Mouse (Mus musculus) granulocyte monocyte progenitor cell, adult 5-6 weeks (primary cell): Measurements from ENCODE around the gene Eif4g1. TPM values are rescaled to one million over a fixed set of nuclear protein-coding genes. Genes with fewer than 3 reads are reported as not detected.
"Not testable (repeated sequence)": the region's sequence is repeated elsewhere in the genome, so short reads cannot be mapped to it uniquely, and the experiment has no call there.

ENCODE experiments used
- ATAC-seq: replicated peaks from 2 replicates; pipeline ENCODE4 v1.8.0; 2016; ENCODE audit warnings: mild to moderate bottlenecking, moderate TSS enrichment, inconsistent platforms; ENCODE audit not compliant: poor library complexity, severe bottlenecking
- total RNA-seq, 2 experiments: library from RNA; stranded (forward) in 1 of 2; stranded (reverse) in 1 of 2; fragments of 200-712, 200-1000 nt in 1 of 2; fragments of >200 nt in 1 of 2; fragmentation: Nextera tagmentation in 1 of 2; gene quantifications; 2 replicates each; pipeline ENCODE4 v1.2.3; 2014 to 2017

The Eif4g1 gene
- total RNA-seq (2014; fragmentation: Nextera tagmentation), result 242 and 249 TPM in 2 replicates
- 312 and 346 TPM in 2 replicates for total RNA-seq (2017)

GRCm38 (mm10) chr16:20668013-20668412 is at the start of gene Eif4g1:
Eif4g1 (plus strand) TSS chr16:20668313.
- not testable (repeated sequence) for ATAC-seq

DNA sequence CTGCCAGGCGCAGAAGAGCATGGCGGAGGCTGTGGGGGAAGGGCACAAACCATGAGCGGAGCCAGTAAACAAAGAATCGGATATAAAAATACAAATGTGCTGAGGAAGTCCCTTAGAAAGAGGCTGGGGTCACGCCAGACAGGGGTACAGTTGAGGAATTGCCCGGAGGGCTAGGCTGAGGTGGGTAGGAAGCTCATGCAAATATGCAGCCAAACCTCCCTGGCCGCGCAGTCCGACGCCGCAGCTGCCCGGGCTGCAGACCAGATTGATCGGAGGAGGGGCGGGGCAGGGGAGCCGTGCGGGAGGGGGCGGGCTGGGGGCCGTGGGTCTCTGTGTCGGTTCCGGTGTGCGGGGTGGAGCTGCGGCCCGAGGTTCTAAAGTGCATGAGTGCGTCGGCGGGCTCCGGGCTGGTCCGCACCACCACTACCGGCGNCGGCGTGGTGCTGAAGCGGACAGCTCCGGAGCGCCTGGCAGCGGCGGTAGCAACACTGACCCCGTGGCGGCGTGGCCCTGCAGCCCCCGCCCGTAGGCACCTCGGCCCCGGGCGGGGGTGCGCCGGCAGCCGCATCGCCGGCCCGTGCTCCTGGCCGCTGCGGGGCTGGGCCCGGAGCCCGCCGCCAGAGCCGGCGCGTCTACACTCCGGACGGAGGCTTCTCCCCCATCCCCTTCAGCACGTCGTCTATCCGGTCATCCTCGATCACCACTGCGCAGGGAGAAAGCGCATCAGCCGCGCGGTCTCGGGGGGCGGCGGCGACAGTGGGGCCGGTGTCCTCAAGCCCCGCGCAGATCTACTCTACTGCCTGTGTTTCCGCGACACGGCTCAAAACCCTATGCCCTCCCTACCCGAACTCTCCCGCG is 48.3 kb upstream of the Eif4g1 start:
- peak; percentile 54 for ATAC-seq

GRCm38 (mm10) chr16:20620399-20620735 is 47.7 kb upstream of the Eif4g1 start:
- ATAC-seq, result no peak

- 0 out of 2 replicates have a peak, but pooled peaks have one; percentile 1 for ATAC-seq
Observed at GRCm38 (mm10) chr16:20620751-20621190, 47.3 kb upstream of the Eif4g1 start.

DNA sequence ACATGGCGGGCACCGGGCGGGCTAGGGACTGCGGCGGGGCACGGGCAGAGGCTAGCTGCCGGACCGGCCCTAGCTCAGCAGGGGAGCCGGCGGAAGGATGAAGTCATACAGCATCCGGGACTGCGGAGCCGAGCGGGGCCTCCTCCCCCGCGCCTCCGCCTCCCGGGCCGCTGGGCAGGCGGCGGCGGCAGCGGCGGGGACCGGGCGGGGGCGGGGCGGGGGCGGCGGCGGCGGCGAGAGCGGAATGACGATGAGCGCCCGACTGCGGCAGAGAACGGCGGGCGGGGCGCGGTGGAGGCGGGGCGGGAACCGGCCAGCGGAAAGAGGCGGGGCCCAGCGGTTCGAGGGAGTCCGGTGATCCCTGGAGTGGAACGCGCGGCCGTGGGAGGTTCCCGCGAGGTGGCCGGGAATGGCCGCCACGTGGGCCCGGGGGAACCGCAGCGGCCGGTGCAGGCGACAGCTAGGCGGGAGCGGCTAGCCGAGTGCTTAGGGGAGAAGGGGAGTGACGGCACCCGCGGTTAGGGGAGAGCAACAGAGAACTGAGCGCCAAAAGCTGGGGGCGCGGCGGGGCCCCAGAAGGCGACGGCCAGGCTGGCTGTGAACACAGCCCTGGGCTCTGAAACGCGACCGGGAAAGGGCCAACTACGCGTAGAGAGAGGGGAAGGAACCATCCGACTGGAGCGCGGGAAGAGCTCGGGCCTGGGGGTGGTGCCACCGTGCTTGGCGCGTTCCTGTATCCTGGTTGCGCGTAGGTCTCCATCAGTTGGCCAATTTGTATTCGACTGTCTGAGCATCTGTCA is 46.7 kb upstream of the Eif4g1 start, which contains the start of gene Camk2n2:
Gene Camk2n2, minus strand, starts transcription at position 97 of the 800 bp plus-strand sequence.
- ATAC-seq, result peak; percentile 38

DNA sequence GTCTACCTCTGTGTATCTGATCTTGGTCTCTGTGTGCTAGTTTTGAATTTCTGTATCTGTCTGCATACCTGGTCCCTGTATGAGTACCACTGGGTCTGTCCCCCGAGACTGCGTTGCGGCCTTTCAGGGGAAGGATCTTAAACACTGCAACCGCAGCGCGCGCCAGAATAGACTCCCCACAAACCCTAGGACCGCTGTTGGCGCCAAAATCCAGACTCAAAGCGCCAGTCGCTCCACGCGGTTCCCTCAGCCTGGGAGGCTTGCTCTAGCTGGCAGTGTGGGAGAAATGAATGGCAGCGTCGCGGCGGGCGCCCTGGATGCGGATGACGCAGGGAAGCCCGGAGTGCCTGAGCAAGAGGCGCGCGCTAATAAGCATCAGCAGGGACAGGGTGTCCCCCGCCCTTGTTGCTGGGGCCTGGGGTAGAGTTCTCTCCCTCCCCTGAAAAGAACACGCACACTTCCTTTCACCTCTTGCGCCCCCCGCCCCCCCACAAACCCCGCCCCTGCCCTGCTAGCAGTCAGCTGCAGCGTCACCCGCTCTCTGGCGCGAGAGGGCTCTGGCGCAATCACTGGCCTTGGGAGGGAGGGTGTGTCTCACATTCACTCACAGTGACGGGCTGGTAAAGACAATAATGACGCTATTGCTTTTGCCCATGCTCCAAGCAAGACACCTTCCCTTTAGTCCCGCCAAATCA is 46.0 kb upstream of the Eif4g1 start:
- ATAC-seq, result peak; percentile 80

DNA sequence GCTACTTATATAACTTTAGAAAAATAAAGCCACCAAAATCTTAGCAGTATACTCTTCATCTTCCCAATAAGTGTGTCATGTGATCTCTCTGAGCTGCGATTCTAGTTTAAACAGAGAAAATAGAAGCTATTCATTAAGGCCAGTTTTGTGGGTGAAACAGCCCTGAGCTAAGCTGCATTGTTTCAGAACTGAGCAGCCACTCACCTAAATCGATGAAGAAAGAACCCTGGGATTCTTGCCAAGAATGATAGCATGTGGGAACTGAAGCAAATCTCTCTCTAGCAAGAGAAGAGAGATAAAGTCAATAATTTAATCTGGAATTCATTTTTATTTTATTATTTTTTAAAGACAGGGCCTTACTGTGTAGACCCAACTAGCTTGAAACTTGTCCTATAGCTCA is 44.9 kb upstream of the Eif4g1 start:
- no peak for ATAC-seq

GRCm38 (mm10) chr16:20628871-20629391 is 39.2 kb upstream of the Eif4g1 start:
- no peak for ATAC-seq

GRCm38 (mm10) chr16:20629731-20630634 is 38.1 kb upstream of the Eif4g1 start, which contains the start of gene Ece2:
Ece2 (plus strand) TSS chr16:20629828.
- ATAC-seq, result peak; percentile 56

DNA sequence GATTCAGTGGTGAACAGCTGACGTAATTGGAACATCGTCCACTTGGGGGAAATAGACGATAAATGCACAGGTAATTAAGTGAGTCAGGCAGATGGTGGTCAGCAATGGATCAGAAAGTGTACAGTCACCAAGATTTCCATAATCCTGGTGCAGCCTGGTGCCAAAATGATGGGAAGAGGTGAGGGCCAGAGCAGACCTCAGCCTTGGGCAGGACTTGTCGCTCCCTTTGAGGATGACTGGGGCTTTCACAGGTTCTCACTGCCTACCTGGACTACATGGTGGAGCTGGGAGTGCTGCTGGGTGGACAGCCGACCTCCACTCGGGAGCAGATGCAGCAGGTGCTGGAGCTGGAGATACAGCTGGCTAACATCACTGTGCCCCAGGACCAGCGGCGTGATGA is 30.7 kb upstream of the Eif4g1 start:
- no peak for ATAC-seq

GRCm38 (mm10) chr16:20638367-20638766 is 29.7 kb upstream of the Eif4g1 start:
- no peak for ATAC-seq

- peak; percentile 71 for ATAC-seq
Observed at GRCm38 (mm10) chr16:20642161-20642560, 26.0 kb upstream of the Eif4g1 start.

- ATAC-seq, result no peak
Observed at GRCm38 (mm10) chr16:20643911-20644310, 24.2 kb upstream of the Eif4g1 start.

DNA sequence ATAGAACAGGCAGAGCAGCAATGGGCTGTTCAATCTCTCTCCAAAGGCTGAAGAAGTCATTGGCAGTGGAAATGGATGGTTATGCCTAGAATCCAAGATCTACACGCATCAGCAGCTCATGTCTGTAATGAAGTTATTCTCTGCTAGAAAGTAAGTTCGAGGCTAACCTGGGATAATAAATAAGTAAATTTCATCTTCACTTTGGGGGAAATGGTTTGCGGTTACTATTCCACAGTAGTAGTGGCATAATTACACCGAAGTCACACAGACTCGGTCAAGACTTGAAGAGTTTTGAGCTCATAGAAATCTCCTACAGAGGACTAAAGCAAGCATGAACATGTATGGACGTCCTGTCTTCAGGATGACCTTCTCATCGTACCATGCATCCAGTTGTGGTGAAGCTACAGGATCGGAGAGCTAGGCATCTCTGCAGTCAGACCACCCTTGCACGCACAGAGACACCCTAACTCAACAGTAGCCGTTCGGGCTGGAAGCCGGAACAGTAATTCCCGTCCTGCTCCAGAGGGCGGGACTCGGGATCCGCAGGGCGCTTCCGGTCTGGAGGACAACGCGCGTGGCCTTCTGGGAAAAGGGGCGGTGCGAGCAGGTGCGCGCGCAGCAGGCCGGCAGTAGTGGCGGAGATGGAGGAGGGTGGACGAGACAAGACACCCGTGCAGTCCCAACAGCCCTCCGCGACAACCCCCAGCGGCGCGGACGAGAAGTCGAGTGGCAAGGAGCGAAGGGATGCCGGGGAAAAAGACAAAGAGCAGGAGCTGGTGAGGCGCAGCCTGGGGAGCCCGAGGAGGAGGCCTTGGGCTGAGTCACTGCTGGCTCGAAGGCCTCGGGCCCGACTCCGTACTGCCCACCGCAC is 16.8 kb upstream of the Eif4g1 start, which contains the start of gene Psmd2:
Gene Psmd2, plus strand, starts transcription at position 577 of the 871 bp plus-strand sequence.
- ATAC-seq, result peak; percentile 99

- ATAC-seq, result no peak; the same call in 1 of the 2 replicates
Observed at GRCm38 (mm10) chr16:20651947-20652310, 16.2 kb upstream of the Eif4g1 start.

DNA sequence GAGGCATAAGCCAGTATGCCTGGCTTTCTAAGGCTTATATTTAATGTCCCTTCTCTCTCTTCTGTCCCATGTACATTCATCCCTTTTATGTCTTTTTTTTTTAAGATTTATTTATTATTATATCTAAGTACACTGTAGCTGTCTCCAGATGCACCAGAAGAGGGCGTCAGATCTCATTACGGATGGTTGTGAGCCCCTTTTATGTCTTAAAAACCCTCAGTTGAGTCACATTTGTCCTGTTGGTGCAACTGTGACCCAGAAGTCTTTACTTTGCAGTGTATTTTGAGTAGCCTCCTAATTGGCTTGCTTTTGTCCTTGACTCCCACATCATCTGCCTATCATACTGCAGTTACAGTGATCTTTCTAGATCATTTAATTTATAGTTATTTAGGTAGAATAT is 14.8 kb upstream of the Eif4g1 start:
- ATAC-seq, result no peak

GRCm38 (mm10) chr16:20657661-20658060 is 10.5 kb upstream of the Eif4g1 start:
- no peak for ATAC-seq

DNA sequence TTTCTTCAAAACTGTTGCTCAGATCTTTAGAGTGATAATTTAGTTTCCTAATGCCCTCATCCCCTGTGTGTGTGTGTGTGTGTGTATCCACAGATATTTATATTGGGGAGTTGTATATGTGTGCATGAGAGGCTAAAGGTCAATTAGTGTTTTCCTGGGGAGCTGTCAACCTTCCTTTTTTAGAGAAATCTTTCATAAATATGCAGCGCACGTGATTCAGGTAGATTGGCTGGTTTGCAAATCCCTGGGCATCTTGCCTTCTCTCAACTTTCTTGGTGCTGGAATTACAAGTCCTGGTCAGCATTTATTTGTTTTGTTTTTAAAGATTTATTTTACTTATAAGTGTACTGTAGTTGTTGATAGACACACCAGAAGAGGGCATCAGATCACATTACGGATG is 2.2 kb downstream of the Eif4g1 start:
- no peak for ATAC-seq
